ENCODE assay signal across 8 mouse cellular contexts in genomic region chr14:120397871-120398647, GRCm38 (mm10).
DNase-seq lines count a peak whose midpoint lies in the region; ATAC-seq and TF ChIP-seq lines count a peak whose summit lies in the region.

No protein-coding gene starts in this region.

- peak; percentile 75 for DNase-seq in CD4-positive, CD25-positive, alpha-beta regulatory T cell, adult 2 months (ENCODE audit: low read depth, low spot score)
- DNase-seq in brain, adult 2 months (ENCODE audit: low read depth, low spot score) = peak; percentile 92
- peak; percentile 73 for DNase-seq in fibroblast of lung, adult 2 months (ENCODE audit: low read depth)
- peak; percentile 91 for DNase-seq in kidney, postnatal 0 days (ENCODE audit: low spot score)
- DNase-seq in liver = peak; percentile 62
- peak; percentile 49 to 79 for DNase-seq in spleen, postnatal 4 days (ENCODE audit: low spot score in 2 of 2)

- TF ChIP-seq CTCF in kidney, postnatal 0 days (IDR thresholded peaks at IDR 0.05; ENCODE audit: low read depth) = peak; percentile 95

- peak overlapping the region; percentile 15; the same call in 1 of the 2 replicates for H3K27ac ChIP-seq in heart, embryonic 15.5 days
- no peak overlapping the region for H3K27ac ChIP-seq in kidney, postnatal 0 days

- H3K4me1 ChIP-seq in heart, embryonic 15.5 days (replicated peaks) = no peaks in the 10 kb centered on the region
- H3K4me1 ChIP-seq in kidney, postnatal 0 days (replicated peaks; ENCODE audit: insufficient read depth, low read length) = no peaks in the 10 kb centered on the region

- H3K36me3 ChIP-seq in heart, embryonic 15.5 days = peaks cover 41% of the 10 kb centered on the region
- peaks cover 40% of the 10 kb centered on the region for H3K36me3 ChIP-seq in kidney, postnatal 0 days (ENCODE audit: insufficient read depth, low read length)

- H3K9ac ChIP-seq in heart, embryonic 15.5 days = no peak overlapping the region
- H3K9ac ChIP-seq in kidney, postnatal 0 days (ENCODE audit: low read depth, low read length) = no peak overlapping the region

- H3K4me2 ChIP-seq in heart, embryonic 15.5 days = no peak overlapping the region
- no peak overlapping the region for H3K4me2 ChIP-seq in kidney, postnatal 0 days (ENCODE audit: low read length)

- peak; percentile 77 for ATAC-seq in heart, embryonic 15.5 days (replicated peaks; ENCODE audit: insufficient number of reproducible peaks, insufficient read depth, low FRiP score, low read depth)
- ATAC-seq in kidney, postnatal 0 days (replicated peaks; ENCODE audit: low FRiP score, low read depth) = peak; percentile 72
- peak; percentile 64; the same call in 1 of the 2 replicates for ATAC-seq in monocyte, adult 5-6 weeks (replicated peaks; ENCODE audit: insufficient number of reproducible peaks, low FRiP score, low TSS enrichment, poor library complexity, severe bottlenecking)

- no peak overlapping the region for H3K4me3 ChIP-seq in heart, embryonic 15.5 days
- no peak overlapping the region for H3K4me3 ChIP-seq in kidney, postnatal 0 days (replicated peaks; ENCODE audit: low read depth, low read length)

- 43% methylated on average over 10 of the region's 10 CpGs for WGBS in heart, embryonic 15.5 days
- WGBS in kidney, postnatal 0 days = 40% methylated on average over 10 of the region's 10 CpGs

- H3K27me3 ChIP-seq in heart, embryonic 15.5 days = no peaks in the 10 kb centered on the region
- H3K27me3 ChIP-seq in kidney, postnatal 0 days (ENCODE audit: insufficient read depth, low read length) = no peaks in the 10 kb centered on the region

- H3K9me3 ChIP-seq in heart, embryonic 15.5 days (replicated peaks) = no peaks in the 10 kb centered on the region
- no peaks in the 10 kb centered on the region for H3K9me3 ChIP-seq in kidney, postnatal 0 days (replicated peaks; ENCODE audit: low read length)
